Mouse (Mus musculus) embryonic facial prominence, embryonic 12.5 days (tissue): Measurements from ENCODE around the gene Stab2. TPM values are rescaled to one million over a fixed set of nuclear protein-coding genes. Genes with fewer than 3 reads are reported as not detected.

Experiments
- ATAC-seq: fragments of 200-750 bp; cut with Nextera tagmentation; 2 replicates; pipeline ENCODE4 v1.8.0; 2017; ENCODE audit not compliant: insufficient number of reproducible peaks, insufficient read depth, low FRiP score, low TSS enrichment
- H3K27ac ChIP-seq: fragments of 300-500 bp; sonication (generic); 2 replicates; pipeline ENCODE4 v1.5.1; 2016; ENCODE audit warnings: mild to moderate bottlenecking
- H3K27me3 ChIP-seq: fragments of 300-500 bp; sonication (generic); 2 replicates; pipeline ENCODE4 v1.6.1; 2016; ENCODE audit warnings: mild to moderate bottlenecking, moderate library complexity
- H3K36me3 ChIP-seq: fragments of 300-500 bp; sonication (generic); 2 replicates; pipeline ENCODE4 v1.6.1; 2016; ENCODE audit warnings: mild to moderate bottlenecking
- H3K4me1 ChIP-seq: fragments of 300-500 bp; sonication (generic); 2 replicates; pipeline ENCODE4 v1.6.1; 2016
- H3K4me2 ChIP-seq: fragments of 300-500 bp; sonication (generic); replicated peaks from 2 replicates; pipeline ENCODE4 v1.6.1; 2016; ENCODE audit warnings: mild to moderate bottlenecking, moderate library complexity
- H3K4me3 ChIP-seq: fragments of 300-500 bp; sonication (generic); 2 replicates; pipeline ENCODE4 v1.5.1; 2016; ENCODE audit warnings: mild to moderate bottlenecking
- H3K9ac ChIP-seq: fragments of 300-500 bp; sonication (generic); 2 replicates; pipeline ENCODE4 v1.6.1; 2016; ENCODE audit warnings: mild to moderate bottlenecking, moderate library complexity
- H3K9me3 ChIP-seq: fragments of 300-500 bp; sonication (generic); 2 replicates; pipeline ENCODE4 v1.6.1; 2016; ENCODE audit warnings: mild to moderate bottlenecking, moderate library complexity
- WGBS: fragments of 180-500 bp; shearing (Covaris S2); methylation state at CpG from one replicate; pipeline ENCODE4 v1.1.7; 2016; 5-methylcytosine and 5-hydroxymethylcytosine counted together
- polyA plus RNA-seq: library from polyadenylated mRNA; unstranded; fragments of >200 nt; fragmentation: Nextera tagmentation; extraction: Ambion mirVana; gene quantifications from 2 replicates; pipeline ENCODE4 v1.2.1, GENCODE M21; 2016

Stab2 gene
- polyA plus RNA-seq, 1 experiment from 2014 or later, result 0.27 TPM

DNA sequence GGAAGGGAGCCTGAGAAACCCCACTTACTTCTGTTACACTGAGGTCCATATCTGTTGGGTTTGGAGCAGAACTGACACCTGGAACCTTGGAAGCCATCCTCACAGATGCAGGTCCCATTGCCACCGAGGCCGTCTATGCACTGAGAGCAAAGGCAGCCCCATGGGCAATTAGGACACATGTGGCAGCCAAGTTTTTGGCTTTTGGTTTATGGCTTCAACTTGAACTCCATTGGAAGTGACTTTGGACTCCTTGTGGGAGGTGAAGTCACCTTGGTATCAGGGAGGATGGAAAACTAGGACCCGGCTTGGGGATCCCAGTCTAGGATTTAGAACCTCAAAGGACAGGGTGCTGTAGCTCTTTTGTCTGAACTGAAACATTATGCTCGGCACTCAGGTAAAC lies 67.2 kb downstream of the Stab2 start:
- no peaks in the 10 kb centered on the region for H3K36me3 ChIP-seq
- H3K4me1 ChIP-seq, result no peaks in the 10 kb centered on the region
- no peaks in the 10 kb centered on the region for H3K27me3 ChIP-seq
- no peak overlapping the region for H3K4me3 ChIP-seq
- 87% methylated on average over 4 of the region's 4 CpGs for WGBS
- no peak overlapping the region for H3K27ac ChIP-seq
- H3K9me3 ChIP-seq, result no peaks in the 10 kb centered on the region
- H3K9ac ChIP-seq, result no peak overlapping the region
- no peak for ATAC-seq
- H3K4me2 ChIP-seq, result no peak overlapping the region

DNA sequence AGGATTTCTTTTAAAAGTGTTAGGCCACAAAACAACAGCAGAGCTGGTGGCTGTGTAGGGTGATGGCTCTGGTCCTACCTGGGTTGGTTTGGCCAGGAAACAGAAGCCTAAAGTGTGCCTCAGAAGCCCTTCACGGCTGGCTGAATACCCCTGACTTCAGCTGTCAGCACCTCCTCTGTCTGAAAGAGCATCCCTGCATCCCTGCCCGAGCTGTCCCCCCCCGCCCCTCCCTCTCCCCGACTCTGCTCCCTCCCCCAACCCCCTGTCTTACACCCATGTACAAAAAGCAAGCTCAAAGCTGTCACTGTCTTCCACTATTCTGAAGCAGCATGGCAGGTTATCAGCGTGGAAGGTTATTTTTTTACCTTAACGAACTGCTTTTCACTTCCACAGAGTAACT lies 73.4 kb downstream of the Stab2 start:
- no peaks in the 10 kb centered on the region for H3K4me1 ChIP-seq
- WGBS, result 38% methylated on average over 6 of the region's 6 CpGs
- H3K9ac ChIP-seq, result no peak overlapping the region
- no peak overlapping the region for H3K4me2 ChIP-seq
- no peak overlapping the region for H3K27ac ChIP-seq
- ATAC-seq, result no peak
- no peaks in the 10 kb centered on the region for H3K36me3 ChIP-seq
- no peaks in the 10 kb centered on the region for H3K9me3 ChIP-seq
- no peak overlapping the region for H3K4me3 ChIP-seq
- no peaks in the 10 kb centered on the region for H3K27me3 ChIP-seq

DNA sequence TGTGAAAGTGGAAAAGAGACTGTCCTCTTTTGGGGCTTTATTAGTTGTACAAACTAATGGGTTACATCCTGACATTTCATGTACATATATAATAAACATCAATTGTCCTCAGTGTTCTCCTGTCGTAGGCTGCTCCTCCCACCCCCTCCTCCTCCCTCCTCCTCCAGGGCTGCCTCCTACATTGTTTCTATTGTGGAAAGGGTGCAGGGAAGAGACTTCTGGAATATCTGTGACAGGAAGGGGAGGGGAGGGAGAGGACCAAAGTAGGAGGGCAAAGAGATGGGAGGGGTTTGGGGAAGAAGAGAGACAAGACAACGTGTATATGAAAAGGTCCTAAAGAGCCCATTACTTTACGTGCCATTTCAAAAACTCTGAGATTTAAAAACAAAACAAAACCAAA lies 73.9 kb downstream of the Stab2 start:
- Histone ChIP-seq H3K36me3 (no peaks in the 10 kb centered on the region), H3K9me3 (no peaks in the 10 kb centered on the region), H3K4me1 (no peaks in the 10 kb centered on the region), H3K4me2 (no peak overlapping the region), H3K9ac (no peak overlapping the region), H3K27ac (no peak overlapping the region), H3K27me3 (no peaks in the 10 kb centered on the region), H3K4me3 (no peak overlapping the region)
- no peak for ATAC-seq
- 39% methylated on average over 3 of the region's 3 CpGs for WGBS

DNA sequence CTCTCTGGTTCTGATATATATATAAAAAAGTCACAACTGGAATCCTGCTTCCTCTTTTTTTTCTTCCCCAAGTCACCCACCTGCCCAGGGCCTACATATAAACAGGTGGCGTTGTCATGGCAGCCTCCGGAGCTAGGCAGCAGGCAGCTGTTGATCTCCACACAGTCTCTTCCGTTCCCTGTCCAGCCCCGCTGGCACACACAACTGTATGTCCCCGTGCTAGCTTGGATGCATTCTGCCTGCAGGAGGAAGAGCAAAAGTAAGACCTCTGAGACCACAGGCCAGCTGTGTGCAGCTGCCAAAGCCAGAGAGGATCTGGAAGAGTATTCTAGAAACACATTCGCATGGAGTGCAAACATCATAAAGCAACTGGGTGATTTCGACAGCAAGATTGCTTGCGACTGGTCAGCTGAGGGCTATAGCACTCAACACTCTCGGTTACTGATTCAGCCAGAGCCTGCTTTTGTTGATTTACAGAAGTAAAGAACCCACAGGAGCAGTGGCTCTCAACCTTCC lies 74.6 kb downstream of the Stab2 start:
- Histone ChIP-seq H3K27ac (no peak overlapping the region), H3K36me3 (no peaks in the 10 kb centered on the region), H3K4me3 (no peak overlapping the region), H3K9me3 (no peaks in the 10 kb centered on the region), H3K9ac (no peak overlapping the region), H3K27me3 (no peaks in the 10 kb centered on the region), H3K4me2 (no peak overlapping the region), H3K4me1 (no peaks in the 10 kb centered on the region)
- 81% methylated on average over 9 of the region's 9 CpGs for WGBS
- ATAC-seq, result no peak

DNA sequence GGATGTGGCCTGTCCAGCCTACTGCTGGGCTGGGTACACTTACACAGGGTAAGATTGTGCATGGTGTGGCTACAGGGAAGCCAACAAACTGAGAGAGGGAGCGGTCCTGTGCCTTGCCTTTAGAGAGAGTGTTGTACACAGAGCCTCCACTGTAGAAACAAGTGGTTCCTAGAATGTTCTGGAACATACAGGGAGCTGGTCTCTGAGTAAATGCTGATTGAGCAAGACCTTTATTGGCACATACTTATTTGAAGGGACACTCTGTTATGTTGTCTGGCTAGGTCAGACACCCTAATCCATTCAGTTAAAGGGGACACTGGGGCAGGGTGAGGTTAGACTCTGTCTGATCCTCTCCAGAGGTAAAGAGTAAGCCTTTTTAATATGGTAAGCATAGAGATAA lies 84.2 kb downstream of the Stab2 start:
- no peak for ATAC-seq

DNA sequence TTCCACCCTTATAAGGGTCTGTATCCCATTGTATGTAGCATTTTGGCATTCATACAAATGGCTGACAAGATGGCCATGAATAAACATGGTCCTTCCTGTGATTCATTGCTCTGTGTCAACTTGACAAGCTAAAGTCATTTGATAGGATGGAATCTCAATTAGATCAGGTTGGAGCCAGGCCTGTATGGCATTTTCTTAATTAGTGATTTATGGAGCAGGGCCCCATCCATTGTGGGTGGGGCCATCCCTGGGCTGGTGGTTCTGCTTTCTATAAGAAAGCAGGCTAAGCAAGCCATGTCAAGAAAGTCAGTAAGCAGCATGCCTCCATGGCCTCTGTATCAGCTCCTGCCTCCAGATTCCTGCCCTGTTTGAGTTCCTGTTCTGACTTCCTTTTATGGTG lies 92.2 kb downstream of the Stab2 start:
- H3K27me3 ChIP-seq, result no peaks in the 10 kb centered on the region
- H3K27ac ChIP-seq, result no peak overlapping the region
- H3K4me1 ChIP-seq, result no peaks in the 10 kb centered on the region
- ATAC-seq, result no peak
- no peak overlapping the region for H3K4me3 ChIP-seq
- H3K36me3 ChIP-seq, result no peaks in the 10 kb centered on the region
- no peak overlapping the region for H3K9ac ChIP-seq
- H3K4me2 ChIP-seq, result no peak overlapping the region
- no peaks in the 10 kb centered on the region for H3K9me3 ChIP-seq

More for the DNA sequence above, 84.2 kb downstream of the Stab2 start:
- Histone ChIP-seq H3K4me1 (no peaks in the 10 kb centered on the region), H3K4me3 (no peak overlapping the region), H3K36me3 (no peaks in the 10 kb centered on the region), H3K9ac (no peak overlapping the region), H3K27me3 (no peaks in the 10 kb centered on the region), H3K4me2 (no peak overlapping the region), H3K9me3 (no peaks in the 10 kb centered on the region), H3K27ac (no peak overlapping the region)
- WGBS, result 74% methylated on average over 1 of the region's 1 CpGs

DNA sequence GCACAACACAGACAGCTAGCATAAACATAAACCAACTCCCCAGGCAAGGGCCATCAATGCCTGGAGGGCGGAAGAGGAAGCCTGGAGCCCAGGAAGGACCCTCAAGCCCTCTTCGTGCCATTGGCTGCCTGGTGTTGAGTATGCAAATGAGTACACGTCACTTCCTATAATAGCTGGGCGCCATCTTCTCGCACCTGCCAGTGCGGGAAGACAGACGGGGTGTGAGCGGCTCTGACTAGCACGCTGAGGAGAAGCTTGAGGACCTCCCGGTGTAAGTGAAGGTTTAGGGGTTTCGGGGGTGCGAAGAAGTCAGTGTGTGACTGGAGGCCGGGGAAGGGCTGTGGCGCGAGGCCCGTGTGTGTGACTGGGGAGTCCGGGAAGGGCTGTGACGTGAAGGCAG lies 99.3 kb downstream of the Stab2 start:
- H3K9ac ChIP-seq, result no peak overlapping the region
- H3K4me2 ChIP-seq, result no peak overlapping the region
- no peak overlapping the region for H3K4me3 ChIP-seq
- no peak overlapping the region for H3K27ac ChIP-seq
- H3K36me3 ChIP-seq, result no peaks in the 10 kb centered on the region
- H3K9me3 ChIP-seq, result no peaks in the 10 kb centered on the region
- ATAC-seq, result peak; percentile 35; the same call in 1 of the 2 replicates
- no peaks in the 10 kb centered on the region for H3K27me3 ChIP-seq
- 95% methylated on average over 18 of the region's 18 CpGs for whole genome bisulfite sequencing
- no peaks in the 10 kb centered on the region for H3K4me1 ChIP-seq

DNA sequence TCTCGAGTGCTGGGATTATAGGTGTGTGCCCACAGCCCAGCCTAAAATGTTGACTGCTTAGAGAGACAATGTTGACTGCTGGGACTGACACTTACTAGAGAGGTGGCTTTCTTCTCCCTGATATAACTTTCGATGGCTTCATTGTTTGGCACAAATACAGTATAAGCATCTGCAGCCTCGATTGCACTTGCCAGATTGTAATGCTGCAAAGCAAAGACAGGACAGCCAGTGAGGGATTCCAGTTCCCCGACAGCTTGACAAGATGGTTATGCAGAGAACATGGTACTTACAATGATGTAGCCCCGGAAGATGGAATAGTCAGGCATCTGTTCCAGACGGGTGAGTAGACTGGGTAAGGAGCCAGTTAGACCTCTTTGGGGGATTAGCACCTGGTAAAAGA lies 100.8 kb downstream of the Stab2 start:
- Histone ChIP-seq H3K27ac (no peak overlapping the region), H3K9me3 (no peaks in the 10 kb centered on the region), H3K27me3 (no peaks in the 10 kb centered on the region), H3K4me2 (no peak overlapping the region), H3K9ac (no peak overlapping the region), H3K4me3 (no peak overlapping the region), H3K4me1 (no peaks in the 10 kb centered on the region), H3K36me3 (no peaks in the 10 kb centered on the region)
- ATAC-seq, result no peak
- 76% methylated on average over 6 of the region's 6 CpGs for WGBS

DNA sequence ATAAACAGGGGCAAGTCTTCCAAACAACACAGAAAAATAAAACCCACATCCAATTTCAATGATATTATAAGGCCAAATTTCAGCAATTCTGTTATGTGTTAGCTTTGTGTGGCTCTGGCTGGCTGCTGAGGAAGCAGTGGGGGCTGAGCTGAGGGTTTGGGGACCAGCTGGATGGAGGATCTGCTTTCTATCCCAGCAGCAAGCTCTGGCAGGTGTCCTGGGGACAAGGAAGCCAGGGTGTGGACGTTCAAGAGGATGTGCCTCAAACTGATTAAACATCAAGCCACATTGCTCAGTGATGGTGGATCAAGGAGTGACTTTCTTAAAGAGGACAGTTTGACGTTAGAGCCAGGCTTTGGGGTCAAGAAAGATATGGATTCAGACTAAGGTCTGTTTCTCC lies 112.3 kb downstream of the Stab2 start:
- no peaks in the 10 kb centered on the region for H3K9me3 ChIP-seq
- H3K27ac ChIP-seq, result no peak overlapping the region
- H3K36me3 ChIP-seq, result no peaks in the 10 kb centered on the region
- no peak overlapping the region for H3K9ac ChIP-seq
- H3K27me3 ChIP-seq, result no peaks in the 10 kb centered on the region
- H3K4me1 ChIP-seq, result no peaks in the 10 kb centered on the region
- no peak for ATAC-seq
- no peak overlapping the region for H3K4me2 ChIP-seq
- H3K4me3 ChIP-seq, result no peak overlapping the region
- WGBS, result 67% methylated on average over 2 of the region's 2 CpGs

DNA sequence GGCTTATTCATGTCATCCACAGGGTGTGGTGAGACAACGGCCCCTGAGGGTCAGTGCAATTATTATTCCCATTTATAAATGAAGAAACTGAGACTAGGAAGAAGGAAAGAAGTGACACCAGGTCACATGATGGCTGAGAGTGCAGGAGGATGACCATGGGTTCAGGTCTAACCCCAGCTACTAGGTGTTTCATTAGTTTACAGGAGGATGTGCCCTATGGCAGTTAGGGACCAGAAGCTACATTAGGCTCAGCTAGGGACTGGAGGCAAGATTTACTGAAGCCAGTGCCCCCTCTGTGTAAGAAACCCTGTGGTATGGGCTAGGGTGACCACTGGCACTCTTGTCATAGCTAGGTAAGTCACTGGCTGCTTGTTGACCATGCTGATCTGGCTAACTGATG lies 116.8 kb downstream of the Stab2 start:
- no peak overlapping the region for H3K4me2 ChIP-seq
- no peaks in the 10 kb centered on the region for H3K36me3 ChIP-seq
- no peak for ATAC-seq
- no peak overlapping the region for H3K9ac ChIP-seq
- 97% methylated on average over 1 of the region's 1 CpGs for WGBS
- H3K27ac ChIP-seq, result no peak overlapping the region
- no peak overlapping the region for H3K4me3 ChIP-seq
- H3K27me3 ChIP-seq, result no peaks in the 10 kb centered on the region
- H3K9me3 ChIP-seq, result no peaks in the 10 kb centered on the region
- H3K4me1 ChIP-seq, result no peaks in the 10 kb centered on the region

DNA sequence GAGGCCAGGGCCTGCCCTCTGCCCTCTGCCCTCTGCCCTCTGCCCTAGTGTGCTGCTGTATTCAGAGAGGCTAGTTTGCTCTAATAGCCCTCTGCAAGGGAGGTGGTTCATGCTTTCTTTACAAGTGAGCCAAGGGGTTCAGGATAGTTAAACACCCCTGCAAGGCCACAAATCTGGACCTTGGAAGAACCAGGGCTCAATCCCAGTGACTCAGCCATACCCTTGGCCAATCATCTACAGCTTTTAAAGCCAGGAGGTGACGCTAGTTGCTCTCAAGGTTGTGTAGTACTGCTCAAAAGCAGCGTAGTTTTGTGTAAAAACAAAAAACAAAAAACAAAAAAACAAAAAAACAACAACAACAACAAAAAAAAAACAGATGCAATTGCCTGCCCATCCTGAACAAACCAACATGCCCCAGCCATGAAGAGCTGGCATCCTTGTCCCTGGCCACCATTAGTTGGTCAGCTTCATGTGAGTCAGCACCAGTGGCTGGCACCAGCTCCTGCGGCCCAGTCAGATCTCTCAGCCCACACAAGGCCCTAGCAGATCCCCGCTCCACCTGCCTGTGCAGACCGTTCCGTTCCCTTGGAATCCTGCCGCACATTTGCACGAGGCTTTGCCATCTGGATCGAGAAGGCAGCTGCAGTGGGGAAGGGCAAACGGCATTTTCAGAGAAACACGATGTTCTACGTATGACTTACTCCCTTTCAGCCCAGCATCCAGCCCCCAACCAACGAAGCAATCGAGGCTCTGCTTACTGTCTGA lies 117.5 kb downstream of the Stab2 start:
- no peaks in the 10 kb centered on the region for H3K36me3 ChIP-seq
- no peak overlapping the region for H3K27ac ChIP-seq
- H3K4me1 ChIP-seq, result no peaks in the 10 kb centered on the region
- WGBS, result 83% methylated on average over 14 of the region's 14 CpGs
- H3K4me3 ChIP-seq, result no peak overlapping the region
- H3K9me3 ChIP-seq, result no peaks in the 10 kb centered on the region
- H3K9ac ChIP-seq, result no peak overlapping the region
- no peak overlapping the region for H3K4me2 ChIP-seq
- H3K27me3 ChIP-seq, result no peaks in the 10 kb centered on the region
- ATAC-seq, result no peak

DNA sequence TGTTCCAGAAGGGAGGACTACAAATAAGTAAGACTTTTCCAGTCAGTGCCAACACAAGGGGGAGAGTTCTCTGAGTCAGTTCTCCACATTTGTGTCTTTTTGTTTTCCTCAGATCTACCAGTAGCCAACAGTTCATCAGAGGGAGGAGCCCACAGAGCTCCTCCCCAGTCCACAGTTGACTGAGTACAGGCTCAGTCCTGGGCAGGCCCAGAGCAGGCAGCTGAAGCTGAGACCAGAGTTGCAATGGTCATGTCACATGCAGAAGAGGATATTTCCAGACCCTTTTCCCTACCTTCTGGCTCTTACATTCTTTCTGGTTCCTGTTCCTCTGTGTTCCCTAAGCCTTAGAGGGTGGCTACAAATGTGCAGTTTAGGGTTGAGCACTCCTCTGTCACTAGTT lies 118.4 kb downstream of the Stab2 start:
- no peak overlapping the region for H3K4me2 ChIP-seq
- H3K4me1 ChIP-seq, result no peaks in the 10 kb centered on the region
- no peak overlapping the region for H3K27ac ChIP-seq
- ATAC-seq, result no peak
- no peak overlapping the region for H3K4me3 ChIP-seq
- H3K36me3 ChIP-seq, result no peaks in the 10 kb centered on the region
- H3K9me3 ChIP-seq, result no peaks in the 10 kb centered on the region
- H3K9ac ChIP-seq, result no peak overlapping the region
- H3K27me3 ChIP-seq, result no peaks in the 10 kb centered on the region
